Mouse (Mus musculus) CD4-positive helper T cell, adult 2 months (primary cell): Measurements from ENCODE around the gene Arfgef3.
"Not testable (repeated sequence)": the region's sequence is repeated elsewhere in the genome, so short reads cannot be mapped to it uniquely, and the experiment has no call there.

Experiments used
- DNase-seq: peaks from one replicate; pipeline ENCODE4 v3.0.0-alpha.2; 2012; ENCODE audit warnings: low read depth, missing footprints, low spot score

Gene Arfgef3

DNA sequence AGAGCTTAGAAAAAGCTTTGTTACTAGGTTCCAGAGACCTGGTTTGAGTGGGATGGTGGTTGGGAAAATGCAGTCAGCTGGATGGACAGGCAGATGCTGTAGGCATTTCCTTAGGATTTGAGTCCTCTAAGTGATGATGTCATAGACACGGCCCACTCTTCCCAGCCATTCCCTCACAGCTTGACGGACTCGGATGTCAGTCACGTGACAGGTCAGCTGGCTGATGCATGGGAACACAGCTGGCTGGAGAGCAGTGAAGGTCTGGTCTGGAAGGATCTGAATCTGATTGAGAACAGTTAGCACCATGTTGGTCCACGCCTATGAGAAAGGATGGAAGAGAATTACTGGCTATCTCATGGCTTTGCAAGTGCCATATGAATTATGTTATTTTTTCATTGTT, 154.3 kb downstream of the Arfgef3 start:
- no peak for DNase-seq

- DNase-seq, result no peak
These were observed 159.6 kb downstream of the Arfgef3 start for GRCm38 (mm10) chr10:18584188-18584587.

- DNase-seq, result peak; percentile 10
These were observed 171.2 kb downstream of the Arfgef3 start for GRCm38 (mm10) chr10:18572581-18572980.

DNA sequence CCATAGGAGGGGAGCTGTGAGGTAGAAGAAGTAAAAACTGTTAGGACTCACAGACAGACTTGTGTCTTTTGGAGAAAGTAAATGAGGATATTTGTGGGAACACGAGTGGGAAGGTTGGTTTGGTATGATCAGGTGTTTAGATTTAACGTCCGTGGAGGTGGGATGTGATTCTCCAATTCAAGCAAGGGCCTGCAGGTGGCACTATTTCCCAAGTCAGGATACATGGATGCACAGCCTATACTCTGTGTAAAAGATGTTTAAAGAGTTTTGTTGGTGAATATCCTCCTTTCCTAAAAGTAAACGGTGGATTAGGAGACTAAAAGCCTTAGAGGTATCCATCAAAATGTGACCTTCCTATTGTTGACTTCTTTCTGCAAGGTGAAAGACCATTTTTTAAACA, 180.8 kb downstream of the Arfgef3 start:
- DNase-seq, result peak; percentile 27

DNA sequence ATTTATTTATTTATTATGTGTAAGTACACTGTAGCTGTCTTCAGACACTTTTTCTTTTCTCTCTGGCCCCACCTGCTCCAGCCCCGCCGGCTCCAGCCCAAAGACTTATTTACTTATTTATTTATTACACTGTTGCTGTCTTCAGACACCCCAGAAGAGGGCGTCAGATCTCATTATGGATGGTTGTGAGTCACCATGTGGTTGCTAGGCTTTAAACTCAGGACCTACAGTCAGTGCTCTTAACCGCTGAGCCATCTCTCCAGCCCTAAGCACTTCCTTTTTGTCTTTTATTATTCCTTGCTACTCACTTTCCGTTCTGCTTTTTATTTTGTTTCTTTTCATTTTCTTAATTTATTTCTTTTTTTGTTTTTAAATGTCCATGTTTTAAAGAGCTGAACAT, 182.3 kb downstream of the Arfgef3 start:
- no peak for DNase-seq

DNA sequence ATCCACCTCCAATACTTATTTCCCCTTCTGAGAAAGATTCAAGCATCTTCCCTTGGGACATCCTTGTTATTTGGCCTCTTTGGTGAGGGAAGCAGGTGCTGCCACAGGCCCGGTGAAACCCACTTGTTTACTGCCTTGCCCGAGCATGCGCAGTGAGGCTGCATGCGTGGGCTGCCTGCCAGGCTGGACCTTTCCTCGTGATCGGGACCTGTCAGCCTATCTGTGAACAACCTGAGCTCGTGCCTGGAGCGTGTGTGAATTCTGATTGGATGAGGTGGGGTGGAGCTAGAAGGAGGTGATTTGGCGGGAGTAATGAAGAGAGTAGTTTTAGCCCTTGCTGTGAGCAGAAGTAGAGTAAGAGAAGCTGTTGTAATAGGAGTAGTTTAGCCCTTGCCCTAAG, 184.7 kb downstream of the Arfgef3 start:
- not testable (repeated sequence) for DNase-seq

- DNase-seq, result no peak
These were observed 194.2 kb downstream of the Arfgef3 start for GRCm38 (mm10) chr10:18549321-18550216.

DNA sequence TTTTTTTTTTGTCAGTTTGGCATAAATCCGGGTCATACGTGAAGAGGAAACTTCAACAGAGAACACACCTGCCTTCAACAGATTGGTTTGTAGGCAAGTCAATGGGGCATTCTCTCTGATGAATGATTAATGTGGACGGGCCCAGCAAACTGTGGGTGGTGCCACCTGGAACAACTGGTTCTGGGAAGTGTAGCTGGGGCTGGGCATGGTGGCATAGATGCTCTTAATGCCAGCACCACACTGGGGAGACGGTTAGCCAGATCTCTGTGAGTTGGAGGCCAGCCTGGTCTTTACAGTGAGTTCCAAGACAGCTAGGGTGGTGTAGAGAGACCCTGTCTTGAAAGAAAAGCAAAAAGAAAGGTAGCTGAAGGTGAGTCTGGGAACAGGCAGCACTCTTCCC, 196.4 kb downstream of the Arfgef3 start:
- no peak for DNase-seq

- DNase-seq, result no peak
These were observed 197.9 kb downstream of the Arfgef3 start, which contains the start of gene Hebp2 for GRCm38 (mm10) chr10:18545813-18546235. Hebp2 (minus strand) TSS chr10:18546076.

- no peak for DNase-seq
These were observed 198.4 kb downstream of the Arfgef3 start for GRCm38 (mm10) chr10:18545309-18545708.

DNA sequence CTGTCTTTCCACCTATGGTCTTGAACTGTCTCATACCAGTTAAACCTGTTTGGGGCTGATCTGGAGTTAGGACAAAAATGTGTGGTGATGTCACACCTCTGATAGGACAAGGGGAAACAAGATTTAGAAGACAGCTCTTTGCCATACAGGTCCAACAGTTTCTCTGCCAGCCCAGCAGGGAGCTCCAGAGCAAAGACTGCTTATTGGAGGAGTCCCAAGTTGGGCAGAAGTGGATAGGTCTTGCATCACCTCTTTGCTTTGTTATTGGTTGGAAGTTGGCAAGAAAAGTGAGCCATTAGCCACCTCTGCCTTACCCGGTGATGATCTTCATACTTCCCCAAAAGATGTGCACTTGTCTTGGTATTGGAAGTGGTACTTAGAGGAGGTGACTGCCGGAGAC, 206.9 kb downstream of the Arfgef3 start:
- DNase-seq, result no peak

- no peak for DNase-seq
These were observed 211.5 kb downstream of the Arfgef3 start for GRCm38 (mm10) chr10:18532293-18532692.
